Comparison of ENCODE assay signal across 1 mouse cellular context in genomic region chr9:21955225-21955569, GRCm38 (mm10).
TF ChIP-seq lines count a peak whose summit lies in the region.

No protein-coding gene starts in this region.

TF ChIP-seq in MEL, 35 proteins besides CTCF, POLR2A, EP300 and RAD21 (continued from another document):
- TF ChIP-seq NRF1 (IDR thresholded peaks at IDR 0.05; ENCODE audit: insufficient read depth, low read depth, low read length, poor library complexity, severe bottlenecking) (no peak), SMC3 (IDR thresholded peaks at IDR 0.05; ENCODE audit: low read depth, low read length) (no peak), ZNF384 (IDR thresholded peaks at IDR 0.05; ENCODE audit: low read depth, low read length) (no peak)
